8 mouse cellular contexts compared by ENCODE assay signal in genomic region chr10:81193991-81194774, GRCm38 (mm10). TPM values are rescaled to one million over a fixed set of nuclear protein-coding genes. Genes with fewer than 3 reads are reported as not detected.
DNase-seq lines count a peak whose midpoint lies in the region; ATAC-seq lines count a peak whose summit lies in the region.

No protein-coding gene starts in this region.

- H3K4me2 ChIP-seq in forebrain, embryonic 12.5 days, result no peak overlapping the region
- no peak overlapping the region for H3K4me2 ChIP-seq in forebrain, embryonic 14.5 days (ENCODE audit: low read length)
- 0 out of 2 replicates have a peak overlapping the region, but pooled peaks have one; percentile 2 for H3K4me2 ChIP-seq in hindbrain, embryonic 13.5 days

- 0 out of 2 replicates have a peak overlapping the region, but pooled peaks have one; percentile 17 for H3K9ac ChIP-seq in forebrain, embryonic 12.5 days
- no peak overlapping the region for H3K9ac ChIP-seq in forebrain, embryonic 14.5 days (ENCODE audit: low read length)
- H3K9ac ChIP-seq in hindbrain, embryonic 13.5 days, result peak overlapping the region; percentile 53

- no peaks in the 10 kb centered on the region for H3K9me3 ChIP-seq in forebrain, embryonic 12.5 days
- no peaks in the 10 kb centered on the region for H3K9me3 ChIP-seq in forebrain, embryonic 14.5 days (replicated peaks; ENCODE audit: control insufficient read depth, low read length)
- H3K9me3 ChIP-seq in hindbrain, embryonic 13.5 days, result no peaks in the 10 kb centered on the region

- DNase-seq in forebrain, embryonic 14.5 days (ENCODE audit: low spot score), result no peak
- peak; percentile 95 for DNase-seq in A20 (ENCODE audit: low read depth, low spot score)
- DNase-seq in cerebellum, postnatal 25 days, result peak; percentile 56 to 77
- DNase-seq in lung, postnatal 10 days, result peak; percentile 74
- peak; percentile 56 for DNase-seq in thymus, postnatal 4 days
- DNase-seq in right cerebral cortex, postnatal 25 days, result no peak

- H3K27ac ChIP-seq in forebrain, embryonic 12.5 days, result no peak overlapping the region
- H3K27ac ChIP-seq in forebrain, embryonic 14.5 days (ENCODE audit: low read depth, low read length), result no peak overlapping the region
- no peak overlapping the region for H3K27ac ChIP-seq in hindbrain, embryonic 13.5 days

- H3K4me3 ChIP-seq in forebrain, embryonic 12.5 days (replicated peaks), result no peak overlapping the region; the same call in 1 of the 2 replicates
- no peak overlapping the region for H3K4me3 ChIP-seq in forebrain, embryonic 14.5 days (ENCODE audit: low read depth, low read length)
- H3K4me3 ChIP-seq in hindbrain, embryonic 13.5 days, result no peak overlapping the region

- peaks cover 24% of the 10 kb centered on the region for H3K4me1 ChIP-seq in forebrain, embryonic 12.5 days
- H3K4me1 ChIP-seq in forebrain, embryonic 14.5 days (ENCODE audit: control insufficient read depth, insufficient read depth, low read length), result peaks cover 9% of the 10 kb centered on the region
- H3K4me1 ChIP-seq in hindbrain, embryonic 13.5 days (replicated peaks), result peaks cover 28% of the 10 kb centered on the region

- H3K27me3 ChIP-seq in forebrain, embryonic 12.5 days, result peaks cover 55% of the 10 kb centered on the region
- peaks cover 32% of the 10 kb centered on the region for H3K27me3 ChIP-seq in forebrain, embryonic 14.5 days (replicated peaks; ENCODE audit: control insufficient read depth, insufficient read depth, low read length)
- peaks cover 47% of the 10 kb centered on the region for H3K27me3 ChIP-seq in hindbrain, embryonic 13.5 days

- no peak for ATAC-seq in forebrain, embryonic 12.5 days (ENCODE audit: low FRiP score)
- ATAC-seq in forebrain, embryonic 14.5 days, result no peak
- ATAC-seq in hindbrain, embryonic 13.5 days (ENCODE audit: low FRiP score), result no peak

- peaks cover 14% of the 10 kb centered on the region for H3K36me3 ChIP-seq in forebrain, embryonic 12.5 days (replicated peaks)
- H3K36me3 ChIP-seq in forebrain, embryonic 14.5 days (ENCODE audit: control insufficient read depth, insufficient read depth, low read length), result peaks cover 20% of the 10 kb centered on the region
- H3K36me3 ChIP-seq in hindbrain, embryonic 13.5 days, result peaks cover 23% of the 10 kb centered on the region

- 17% methylated on average over 37 of the region's 37 CpGs for WGBS in forebrain, embryonic 12.5 days
- WGBS in forebrain, embryonic 14.5 days, result 14% methylated on average over 37 of the region's 37 CpGs
- 16% methylated on average over 37 of the region's 37 CpGs for WGBS in hindbrain, embryonic 13.5 days

RNA-seq across cellular contexts. Expression of gene Nmrk2, which starts 7.7 kb away (rescaled TPM):
- not detected in 2 replicates for polyA plus RNA-seq in forebrain, embryonic 12.5 days (2016; fragmentation: Nextera tagmentation; extraction: Ambion mirVana)
- not detected in 2 replicates for polyA plus RNA-seq in forebrain, embryonic 14.5 days (2014; fragmentation: Nextera tagmentation; extraction: Ambion mirVana)
- 0.09 and 0.10 TPM in 2 replicates for polyA plus RNA-seq in hindbrain, embryonic 13.5 days (2015; fragmentation: Nextera tagmentation; extraction: Ambion mirVana)

RNA-seq across cellular contexts. Expression of gene 4930442H23Rik, which starts 10.5 kb away (rescaled TPM):
- polyA plus RNA-seq in forebrain, embryonic 12.5 days (2016; fragmentation: Nextera tagmentation; extraction: Ambion mirVana), result not detected in 2 replicates
- polyA plus RNA-seq in forebrain, embryonic 14.5 days (2014; fragmentation: Nextera tagmentation; extraction: Ambion mirVana), result not detected in 2 replicates
- polyA plus RNA-seq in hindbrain, embryonic 13.5 days (2015; fragmentation: Nextera tagmentation; extraction: Ambion mirVana), result 0.13 and 0.26 TPM in 2 replicates

RNA-seq across cellular contexts. Expression of gene Dapk3, which starts 11.4 kb away (rescaled TPM):
- polyA plus RNA-seq in forebrain, embryonic 12.5 days (2016; fragmentation: Nextera tagmentation; extraction: Ambion mirVana), result 62.8 and 67.4 TPM in 2 replicates
- polyA plus RNA-seq in forebrain, embryonic 14.5 days (2014; fragmentation: Nextera tagmentation; extraction: Ambion mirVana), result 49.0 and 50.0 TPM in 2 replicates
- polyA plus RNA-seq in hindbrain, embryonic 13.5 days (2015; fragmentation: Nextera tagmentation; extraction: Ambion mirVana), result 59.1 and 61.7 TPM in 2 replicates

RNA-seq across cellular contexts. Expression of gene Eef2, which starts 17.8 kb away (rescaled TPM):
- polyA plus RNA-seq in forebrain, embryonic 12.5 days (2016; fragmentation: Nextera tagmentation; extraction: Ambion mirVana), result 518 and 540 TPM in 2 replicates
- 474 and 520 TPM in 2 replicates for polyA plus RNA-seq in forebrain, embryonic 14.5 days (2014; fragmentation: Nextera tagmentation; extraction: Ambion mirVana)
- polyA plus RNA-seq in hindbrain, embryonic 13.5 days (2015; fragmentation: Nextera tagmentation; extraction: Ambion mirVana), result 561 and 576 TPM in 2 replicates

RNA-seq across cellular contexts. Expression of gene Pias4, which starts 26.5 kb away (rescaled TPM):
- 51.6 and 52.9 TPM in 2 replicates for polyA plus RNA-seq in forebrain, embryonic 12.5 days (2016; fragmentation: Nextera tagmentation; extraction: Ambion mirVana)
- 44.0 and 45.5 TPM in 2 replicates for polyA plus RNA-seq in forebrain, embryonic 14.5 days (2014; fragmentation: Nextera tagmentation; extraction: Ambion mirVana)
- 58.4 and 62.3 TPM in 2 replicates for polyA plus RNA-seq in hindbrain, embryonic 13.5 days (2015; fragmentation: Nextera tagmentation; extraction: Ambion mirVana)

Comparison
In these comparisons a context has a peak if more than half of its experiments do, and no peak if none do; other contexts are left out.
1. DNase-seq: peak in A20 (single experiment), cerebellum, postnatal 25 days (2 of 2), lung, postnatal 10 days (single experiment) and thymus, postnatal 4 days (single experiment); none in forebrain, embryonic 14.5 days (single experiment) and right cerebral cortex, postnatal 25 days (single experiment).